Mouse (Mus musculus): ENCODE results near the gene Pde4dip.

Gene Pde4dip

DNA sequence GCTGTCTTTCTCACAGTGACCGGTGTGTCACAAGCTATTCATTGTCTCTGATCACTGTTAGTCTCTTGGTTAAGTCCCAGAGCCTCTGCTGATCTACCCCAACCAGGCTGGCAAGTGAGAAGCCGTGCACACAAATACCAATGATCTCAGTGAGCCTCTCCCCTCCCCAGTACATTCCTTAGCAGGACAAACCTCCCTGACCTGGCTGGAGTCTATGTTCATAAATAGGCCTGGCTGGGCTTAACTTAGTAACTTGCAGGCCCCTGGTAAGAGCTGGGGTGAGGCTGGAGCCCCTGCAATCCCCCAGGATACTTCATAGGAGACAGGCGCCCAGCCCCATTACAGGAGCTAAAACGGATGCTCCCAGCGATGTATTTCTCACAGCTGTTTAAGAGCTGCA, 86.2 kb downstream of the Pde4dip start:
- no peak for ATAC-seq (ENCODE audit: low TSS enrichment)

- ATAC-seq (ENCODE audit: low TSS enrichment): no peak
These were observed 87.3 kb downstream of the Pde4dip start for GRCm38 (mm10) chr3:97801178-97801699.

DNA sequence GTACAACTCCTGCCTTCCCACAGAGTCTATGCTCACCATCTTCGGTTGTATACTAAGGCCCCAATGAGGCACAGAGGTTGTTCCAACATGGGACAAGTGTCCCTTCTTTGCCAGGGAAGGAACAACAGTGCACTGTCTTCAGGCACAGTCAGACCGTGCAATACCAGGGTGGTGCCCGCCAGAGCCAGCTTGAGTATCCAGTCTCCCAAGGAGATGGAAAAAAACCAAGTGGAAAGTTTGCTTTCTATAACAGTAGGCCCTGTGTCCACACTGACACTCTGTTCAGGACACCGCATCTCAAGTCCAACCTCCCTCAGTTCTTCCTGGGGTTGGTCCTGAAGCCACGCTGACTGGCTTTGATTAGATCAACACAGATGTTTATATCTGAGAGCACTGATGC, 87.8 kb downstream of the Pde4dip start:
- no peak for ATAC-seq (ENCODE audit: low TSS enrichment)

GRCm38 (mm10) chr3:97800004-97800403, 88.5 kb downstream of the Pde4dip start:
- no peak for ATAC-seq (ENCODE audit: low TSS enrichment)

DNA sequence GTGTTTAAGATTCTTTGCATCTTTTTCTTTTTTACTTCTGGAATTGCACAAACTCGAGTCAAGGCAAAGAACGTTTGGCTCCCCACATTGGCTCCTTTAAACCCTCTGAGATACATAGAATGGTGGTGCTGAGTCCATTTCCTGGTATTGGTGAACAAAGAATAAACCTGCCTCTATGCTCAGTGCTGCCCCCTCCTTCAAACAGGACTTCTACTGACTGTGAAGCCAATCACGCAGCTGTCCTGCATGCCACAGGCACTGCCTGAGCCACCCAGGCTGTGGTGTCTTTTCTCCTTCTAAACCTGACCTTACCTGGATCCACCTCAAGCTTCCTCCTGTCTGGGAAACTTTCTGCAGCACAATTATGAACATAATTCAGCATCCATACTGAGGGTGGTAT, 89.2 kb downstream of the Pde4dip start:
- no peak for ATAC-seq (ENCODE audit: low TSS enrichment)

GRCm38 (mm10) chr3:97797371-97797770, 91.1 kb downstream of the Pde4dip start:
- ATAC-seq (ENCODE audit: low TSS enrichment): peak; percentile 58

DNA sequence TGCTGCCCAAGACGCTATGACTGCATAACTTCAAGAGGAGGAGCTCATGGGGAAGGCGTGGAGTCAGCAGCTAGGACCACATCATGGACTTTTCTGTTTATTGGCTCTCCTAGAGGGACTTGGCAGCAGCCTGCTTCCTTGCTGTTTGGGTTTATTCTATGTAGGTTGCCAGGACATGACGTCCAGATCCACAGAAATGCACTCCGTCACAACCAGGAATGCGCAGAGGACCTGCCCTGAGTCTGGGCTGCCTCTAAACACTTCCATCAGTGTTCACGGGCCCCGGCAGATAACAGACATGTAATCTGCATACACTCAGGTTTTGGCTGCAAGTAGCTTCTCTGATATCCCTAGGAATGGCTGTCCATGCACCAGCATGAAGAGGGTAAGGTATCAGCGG, 94.5 kb downstream of the Pde4dip start:
- no peak for ATAC-seq (ENCODE audit: low TSS enrichment)

DNA sequence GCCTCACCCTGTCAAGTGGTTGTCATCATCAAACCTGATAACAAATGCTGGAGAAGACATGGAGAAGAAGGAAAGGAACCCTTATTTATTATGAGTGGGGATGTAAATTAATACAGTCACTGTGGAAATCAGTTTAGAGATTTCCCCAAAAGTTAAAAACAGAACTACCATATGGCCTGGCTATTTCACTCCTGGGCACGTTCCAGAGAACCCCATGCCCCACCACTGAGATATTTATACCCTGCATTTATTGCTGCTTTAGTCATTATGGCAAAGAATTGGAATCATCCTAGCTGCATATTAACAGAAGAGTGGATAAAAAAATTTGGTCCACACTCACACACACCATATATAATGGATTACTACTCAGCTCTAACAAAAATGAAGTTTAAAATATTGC, 98.4 kb downstream of the Pde4dip start:
- ATAC-seq (ENCODE audit: low TSS enrichment): no peak

DNA sequence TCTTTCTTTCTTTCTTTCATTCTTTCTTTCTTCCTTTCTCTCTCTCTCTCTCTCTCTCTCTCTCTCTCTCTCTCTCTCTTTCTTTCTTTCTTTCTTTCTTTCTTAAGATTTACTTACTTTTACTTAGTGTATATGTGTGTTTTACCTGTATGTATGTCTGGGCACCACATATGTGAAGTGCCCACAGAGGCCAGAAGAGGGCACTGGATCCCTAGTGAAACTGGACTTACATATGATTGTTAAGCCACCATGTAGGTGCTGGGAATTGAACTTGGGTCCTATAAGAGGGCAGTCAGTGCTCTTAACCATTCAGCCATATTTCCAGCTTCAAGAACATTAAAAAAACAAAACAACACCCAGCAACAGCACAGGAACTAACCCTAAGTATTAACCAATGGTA, 99.2 kb downstream of the Pde4dip start:
- no peak for ATAC-seq (ENCODE audit: low TSS enrichment)

- ATAC-seq (ENCODE audit: low TSS enrichment): peak; percentile 73
These were observed 112.3 kb downstream of the Pde4dip start for GRCm38 (mm10) chr3:97776195-97776594.

- ATAC-seq (ENCODE audit: low TSS enrichment): no peak
These were observed 112.8 kb downstream of the Pde4dip start for GRCm38 (mm10) chr3:97775742-97776141.

DNA sequence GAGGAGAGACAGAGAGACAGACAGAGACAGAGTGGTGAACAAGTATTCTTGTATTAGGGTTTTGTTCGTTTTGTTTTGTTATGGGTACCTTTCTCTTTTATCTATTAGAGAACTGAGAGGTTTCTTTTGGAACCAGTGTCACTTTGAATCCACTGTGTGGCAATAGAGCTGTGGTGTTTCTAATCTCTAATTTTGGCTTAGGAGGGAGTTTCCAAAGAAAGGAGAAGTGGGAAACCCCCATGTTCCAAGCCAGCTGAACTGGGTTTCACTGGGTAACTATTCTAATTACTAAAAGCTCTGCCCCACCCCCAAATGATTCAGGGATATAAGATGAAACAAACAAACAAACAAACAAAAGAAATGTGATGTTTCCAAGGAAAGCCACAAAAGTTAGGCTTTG, 113.6 kb downstream of the Pde4dip start:
- no peak for ATAC-seq (ENCODE audit: low TSS enrichment)

DNA sequence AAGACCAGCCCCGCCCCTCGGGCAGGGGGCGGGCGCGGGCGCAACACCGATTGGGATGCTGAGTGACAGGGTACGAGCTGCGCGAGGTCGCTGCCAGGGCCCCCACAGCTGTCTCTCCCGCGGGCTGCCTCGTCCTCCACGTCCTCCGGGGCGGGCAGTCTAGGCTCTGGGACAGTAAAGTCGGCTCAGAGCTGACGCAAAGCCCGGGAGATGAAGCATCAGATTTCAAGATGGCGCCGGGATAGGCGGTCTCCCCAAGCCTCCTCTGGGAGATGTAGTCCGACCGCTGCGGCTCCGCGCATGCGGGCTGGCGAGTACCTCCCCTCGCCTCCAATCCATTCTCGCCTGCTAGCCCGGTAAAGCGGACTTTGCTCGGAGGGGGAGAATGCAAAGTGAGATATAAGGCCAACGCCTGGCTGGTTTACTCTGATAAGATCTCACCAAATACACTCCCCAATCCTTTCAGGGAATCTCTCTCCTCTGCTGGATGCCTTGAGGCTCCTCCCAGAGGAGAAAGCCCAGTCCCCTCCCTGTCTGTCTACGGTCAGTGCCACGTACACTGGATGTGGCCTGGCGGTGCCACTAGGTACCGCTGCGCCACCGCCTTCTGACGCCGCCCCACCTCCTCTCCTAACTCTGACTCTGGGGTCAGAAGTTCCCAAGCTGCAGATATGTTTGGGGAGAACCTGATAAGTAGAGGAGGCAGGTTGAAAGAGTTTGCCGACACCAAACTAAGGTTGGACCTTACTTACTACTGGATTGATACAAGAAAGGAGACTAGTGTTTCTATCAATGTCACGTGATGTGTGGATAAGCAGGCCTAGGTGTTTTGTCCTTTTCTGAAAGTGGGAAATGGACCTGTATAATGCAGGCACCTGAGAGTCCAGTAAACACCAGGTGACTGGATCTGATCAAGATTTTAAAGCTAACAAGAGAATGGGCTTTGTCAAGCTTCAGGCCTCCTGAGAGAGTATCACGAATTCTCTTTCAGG, 120.4 kb downstream of the Pde4dip start:
- peak; percentile 93 for ATAC-seq (ENCODE audit: low TSS enrichment)

DNA sequence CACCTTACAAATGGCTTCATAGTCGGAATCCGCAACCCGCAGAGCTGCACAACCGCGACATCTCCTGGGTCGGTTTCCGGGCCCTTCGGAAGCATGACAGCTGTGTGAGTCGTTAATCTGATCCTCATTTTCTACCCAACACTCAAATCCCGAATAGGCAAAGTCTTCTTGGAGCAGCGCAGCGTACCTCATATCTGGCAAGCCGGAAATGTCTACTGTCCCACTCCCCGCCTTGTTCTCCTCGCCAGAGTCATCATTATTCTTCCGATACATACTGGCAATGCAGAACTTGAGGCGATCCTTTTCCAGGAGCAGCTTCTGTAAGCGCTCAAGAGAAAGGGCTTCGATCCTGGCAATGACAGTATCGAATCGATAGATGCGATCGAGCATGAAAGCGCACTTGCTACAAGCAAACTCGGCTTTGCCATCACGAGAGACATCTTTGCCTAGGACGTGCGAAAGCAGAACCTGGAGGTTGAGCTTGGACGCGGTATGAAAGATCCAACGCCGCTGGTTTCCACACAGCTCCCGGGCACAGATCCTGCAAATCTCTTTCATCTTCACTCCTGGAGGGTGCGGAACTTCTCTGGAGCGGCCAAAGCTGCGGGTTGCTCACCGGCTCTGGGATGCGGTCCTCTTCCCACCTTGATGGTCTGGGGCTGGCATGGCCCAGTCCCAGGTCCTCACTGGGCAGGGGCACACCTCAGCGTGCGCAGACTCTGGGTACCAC, 121.3 kb downstream of the Pde4dip start:
- ATAC-seq (ENCODE audit: low TSS enrichment): peak; percentile 2

- ATAC-seq (ENCODE audit: low TSS enrichment): no peak
These were observed 122.0 kb downstream of the Pde4dip start for GRCm38 (mm10) chr3:97766459-97766858.

GRCm38 (mm10) chr3:97764152-97764551, 124.4 kb downstream of the Pde4dip start:
- no peak for ATAC-seq (ENCODE audit: low TSS enrichment)

DNA sequence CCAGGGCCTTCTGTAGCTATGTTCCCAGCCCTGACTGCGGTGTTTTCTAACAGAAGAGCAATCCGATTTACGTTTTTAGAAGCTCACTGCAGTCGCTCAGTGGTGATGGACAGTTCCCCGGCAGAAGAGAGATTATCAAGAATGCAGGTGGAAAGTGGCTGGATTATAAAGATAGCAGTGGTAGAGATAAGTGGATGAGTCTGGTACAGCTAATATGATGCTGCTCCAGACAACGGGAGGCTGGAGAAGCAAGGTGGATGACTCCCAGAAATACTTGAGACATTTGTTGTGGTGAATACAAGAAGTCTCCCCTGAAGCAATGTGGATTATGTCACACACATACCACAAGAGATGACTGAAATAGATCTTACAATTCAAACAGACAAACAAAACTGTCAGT, 126.6 kb downstream of the Pde4dip start:
- ATAC-seq (ENCODE audit: low TSS enrichment): no peak

- ATAC-seq (ENCODE audit: low TSS enrichment): no peak
These were observed 127.3 kb downstream of the Pde4dip start for GRCm38 (mm10) chr3:97761168-97761567.

DNA sequence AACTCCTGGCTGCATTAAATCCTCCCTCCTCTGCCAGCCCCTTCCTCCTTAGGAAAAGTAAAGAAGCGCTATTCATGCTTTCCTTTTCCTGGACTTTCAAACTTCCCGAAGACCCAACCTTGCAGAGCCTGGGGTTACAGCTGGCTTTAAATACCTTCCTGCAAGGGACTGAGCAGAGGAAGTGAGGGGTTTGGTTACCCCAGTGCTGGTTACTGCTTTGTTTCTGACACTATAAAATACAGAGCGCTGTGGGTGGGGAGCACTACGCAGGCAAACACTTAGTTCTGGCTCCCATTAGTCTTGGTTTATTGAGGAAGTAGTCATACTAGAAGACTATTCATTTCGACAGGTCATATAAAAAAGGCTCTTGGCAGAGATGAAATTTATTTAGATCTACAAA, 128.7 kb downstream of the Pde4dip start:
- no peak for ATAC-seq (ENCODE audit: low TSS enrichment)

DNA sequence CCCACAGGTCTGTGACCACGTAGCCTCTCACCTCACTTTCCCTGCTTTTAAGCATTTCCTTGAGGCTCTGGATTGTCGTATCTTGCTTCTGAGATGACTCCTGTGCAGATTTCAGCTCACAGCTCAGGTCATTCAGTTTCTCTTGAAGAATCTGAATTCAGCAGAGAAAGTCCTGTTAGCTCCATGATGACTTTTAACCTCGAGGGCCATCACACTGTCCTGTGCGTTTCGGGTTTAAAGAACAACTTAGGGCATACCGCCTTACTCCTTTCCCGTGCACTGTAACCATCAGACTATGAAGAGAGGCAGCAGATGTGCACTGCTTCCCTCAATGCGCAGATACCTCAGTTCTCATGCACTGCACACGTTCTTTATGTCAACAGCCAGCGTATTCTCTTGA, 131.0 kb downstream of the Pde4dip start:
- no peak for ATAC-seq (ENCODE audit: low TSS enrichment)

DNA sequence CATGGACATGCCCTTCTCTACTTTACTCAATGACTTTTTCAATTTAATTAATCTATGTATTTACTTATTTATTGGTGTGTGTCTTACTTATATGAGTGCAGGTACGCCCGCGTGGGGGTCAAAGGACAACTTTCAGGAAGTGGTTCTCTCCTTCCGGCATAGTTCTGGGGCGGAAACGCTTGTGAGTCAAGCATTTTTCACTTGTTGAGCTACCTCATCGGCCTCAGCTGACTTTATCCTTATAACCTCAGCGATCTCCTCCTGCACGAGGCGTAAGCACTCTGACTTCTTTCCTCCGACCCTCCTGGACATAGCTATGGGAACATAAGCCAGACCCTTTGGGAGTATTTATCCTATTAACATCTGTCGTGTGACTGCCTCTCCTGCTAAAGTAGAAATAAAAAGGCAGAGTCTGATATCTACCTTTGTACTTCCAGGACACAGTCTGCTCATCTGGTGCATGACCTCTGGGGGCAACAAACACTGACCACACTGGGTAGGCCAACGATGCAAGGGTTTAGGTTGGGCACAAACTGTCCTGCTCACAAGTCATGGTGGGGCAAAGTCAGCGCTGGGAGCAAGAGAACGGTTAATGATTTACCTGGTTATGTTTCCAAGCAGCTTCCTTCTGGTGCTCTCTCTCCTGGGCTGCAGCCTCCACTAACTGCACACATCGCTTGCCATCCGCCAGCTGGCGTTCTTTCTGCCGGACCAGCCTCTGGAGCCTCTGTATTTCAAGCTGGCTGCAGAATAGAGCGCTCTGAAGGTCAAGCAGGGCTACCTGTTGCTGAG, 132.0 kb downstream of the Pde4dip start:
- ATAC-seq (ENCODE audit: low TSS enrichment): no peak

DNA sequence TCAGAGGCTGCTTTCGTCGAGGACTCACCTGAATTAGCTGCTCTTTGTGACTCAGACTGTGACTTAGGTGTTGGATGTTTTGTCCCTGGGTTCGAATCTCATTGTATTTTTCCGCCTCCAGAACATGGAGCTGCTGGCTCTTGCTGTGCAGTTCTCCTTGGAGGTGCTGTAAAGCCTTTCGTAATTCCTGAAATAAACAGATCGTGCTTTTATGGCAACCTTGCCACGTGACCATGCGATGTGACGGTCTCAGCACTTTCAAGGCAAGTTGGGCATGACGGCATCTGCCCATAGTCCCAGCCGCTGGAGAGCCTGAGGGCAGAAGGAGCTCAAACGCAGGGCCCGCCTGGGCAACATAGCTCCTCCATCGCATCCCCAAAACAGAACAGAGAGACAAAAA, 133.1 kb downstream of the Pde4dip start:
- 0 out of 2 replicates have a peak, but pooled peaks have one; percentile 20 for ATAC-seq (ENCODE audit: low TSS enrichment)
